Mouse (Mus musculus) liver, adult (tissue): ENCODE data around the gene Rin1.

Source experiments
- GATA4 ChIP-seq: IDR thresholded peaks from 2 replicates; pipeline ENCODE4 v1.6.1; 2014; ENCODE audit warnings: mild to moderate bottlenecking, low read length; ENCODE audit not compliant: insufficient replicate concordance

Rin1 gene

DNA sequence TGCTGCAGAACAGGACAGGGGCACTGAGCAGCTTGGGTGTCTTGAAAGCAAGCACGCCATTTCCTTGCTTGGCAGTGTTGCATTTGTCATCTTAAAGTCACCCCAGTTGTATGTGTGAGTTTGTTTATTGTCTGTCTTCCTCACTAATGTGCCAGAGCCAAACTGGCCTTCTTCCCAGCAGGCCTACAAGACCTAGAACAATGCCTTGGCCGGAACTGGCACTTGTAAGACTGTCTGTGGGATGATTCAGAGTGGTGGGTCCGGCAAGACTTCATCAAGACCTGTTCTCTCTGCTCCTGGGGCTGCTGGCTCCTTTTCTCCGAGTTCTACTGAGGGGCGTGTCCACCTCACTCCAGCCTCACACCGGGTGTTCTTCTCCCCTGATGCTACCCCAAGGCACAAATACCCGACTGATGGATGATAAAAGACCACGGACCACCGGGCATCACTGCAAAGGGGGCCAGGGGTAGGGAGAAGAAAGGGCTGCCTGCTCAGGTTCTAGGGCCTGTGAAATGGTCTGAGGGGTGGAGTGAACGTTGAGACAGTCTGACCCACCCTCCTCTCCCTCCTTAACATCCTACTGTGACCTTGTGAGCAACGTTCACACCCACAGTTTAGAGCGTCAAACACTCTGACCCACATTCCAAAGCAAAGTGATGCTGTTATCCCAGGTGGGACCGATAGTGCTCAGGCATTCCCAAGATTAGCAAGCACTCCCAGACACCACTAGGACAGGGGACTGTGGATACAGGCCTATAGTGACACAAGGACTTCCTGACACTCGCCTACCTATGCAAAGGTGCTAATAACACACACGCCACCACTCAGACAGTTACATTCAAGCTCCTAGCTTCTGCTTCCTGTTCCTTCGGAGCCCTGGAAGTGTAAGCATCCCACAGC is 7.8 kb downstream of the Rin1 start:
- no peak for TF ChIP-seq GATA4

DNA sequence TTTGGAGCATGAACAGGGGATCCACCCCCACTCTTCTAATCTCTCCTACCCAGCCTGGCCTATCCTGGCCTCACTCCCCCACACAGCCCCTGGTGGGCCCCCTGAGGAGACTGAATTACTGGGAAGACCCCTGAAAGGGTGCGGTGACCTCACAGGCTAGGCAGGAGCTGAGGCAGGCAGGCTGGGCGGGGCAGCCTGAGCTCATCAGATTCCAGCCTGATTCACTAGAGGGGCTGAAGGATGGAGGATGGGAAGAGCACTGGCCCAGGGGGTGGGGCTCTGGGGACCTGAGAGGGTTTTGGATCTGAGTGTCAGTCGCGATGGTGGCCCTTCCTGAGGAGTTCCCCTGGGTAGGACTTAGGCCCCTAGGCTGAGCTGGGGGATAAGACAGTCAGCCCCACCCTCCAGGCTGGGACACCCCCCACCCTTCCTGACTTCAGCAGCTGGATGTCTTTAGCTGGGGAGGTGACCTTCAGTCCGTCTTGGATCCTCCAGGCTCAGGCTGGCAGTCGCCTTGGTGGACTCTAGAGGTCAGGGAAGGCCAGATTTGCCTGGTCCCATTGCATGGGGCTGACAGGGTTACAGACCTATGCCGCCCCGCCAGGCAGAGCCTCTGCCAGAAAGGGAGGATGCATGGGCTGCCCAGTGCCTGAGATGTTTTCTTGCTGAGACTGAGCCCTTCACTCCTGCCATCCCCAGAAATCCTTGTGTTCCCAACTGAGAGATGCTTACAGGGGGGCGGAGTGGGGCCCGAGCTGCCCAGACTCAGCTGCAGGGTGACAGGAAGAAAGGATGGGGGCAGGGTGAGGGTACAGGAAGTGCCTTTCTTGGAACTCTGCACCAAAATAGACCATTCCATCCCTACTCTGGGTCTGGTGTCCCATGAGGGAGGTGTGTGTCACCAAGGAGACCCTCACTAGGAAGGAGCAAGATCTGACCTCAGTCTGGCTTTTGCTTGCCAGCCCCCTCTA is 8.8 kb downstream of the Rin1 start:
- TF ChIP-seq GATA4, result no peak

DNA sequence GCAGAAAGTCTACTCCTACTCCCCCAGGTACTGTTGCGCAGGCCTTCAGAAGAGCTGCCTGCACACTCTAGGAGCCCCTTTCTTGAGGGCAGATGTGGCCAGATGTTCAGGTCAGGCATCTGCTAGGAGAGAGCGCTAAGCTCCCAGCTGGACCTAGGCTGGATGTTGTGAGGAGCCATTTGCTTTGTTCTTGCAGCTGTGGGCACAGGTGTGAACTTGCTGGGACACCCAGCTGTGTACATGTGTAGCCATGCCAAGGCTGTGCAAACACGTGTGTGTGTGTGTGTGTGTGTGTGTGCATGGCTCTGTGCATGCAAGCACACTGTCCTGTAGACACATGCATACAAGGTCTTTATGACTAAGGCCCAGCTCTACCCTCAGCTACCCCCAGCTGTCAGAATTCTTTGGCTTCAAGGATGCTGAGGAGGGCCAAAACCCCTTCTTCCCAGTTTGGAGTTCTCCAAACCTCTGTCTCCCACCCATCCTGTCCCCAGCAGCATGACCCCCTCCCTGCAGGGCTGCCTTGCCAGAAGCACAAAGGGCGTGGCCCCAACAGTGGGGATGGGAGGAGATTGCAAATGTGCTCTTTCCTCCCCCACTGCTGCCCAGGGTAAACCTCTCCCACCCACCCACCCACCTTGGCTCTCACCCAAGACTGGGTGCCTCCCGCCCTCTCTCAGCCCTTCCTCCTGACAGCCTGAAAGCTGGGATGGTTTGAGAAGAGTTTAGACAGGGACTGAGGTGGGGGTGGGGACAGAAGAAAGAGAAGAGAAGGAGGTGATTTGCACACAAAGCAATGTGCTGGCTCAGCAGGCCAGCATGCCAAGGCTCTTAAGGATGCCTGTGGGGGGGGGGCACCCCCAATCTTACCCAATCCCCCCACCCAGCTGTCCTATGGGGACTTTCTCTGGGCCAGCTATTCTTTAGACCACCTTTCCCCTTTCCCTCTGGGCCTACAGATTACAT is 10.4 kb downstream of the Rin1 start:
- TF ChIP-seq GATA4, result no peak

DNA sequence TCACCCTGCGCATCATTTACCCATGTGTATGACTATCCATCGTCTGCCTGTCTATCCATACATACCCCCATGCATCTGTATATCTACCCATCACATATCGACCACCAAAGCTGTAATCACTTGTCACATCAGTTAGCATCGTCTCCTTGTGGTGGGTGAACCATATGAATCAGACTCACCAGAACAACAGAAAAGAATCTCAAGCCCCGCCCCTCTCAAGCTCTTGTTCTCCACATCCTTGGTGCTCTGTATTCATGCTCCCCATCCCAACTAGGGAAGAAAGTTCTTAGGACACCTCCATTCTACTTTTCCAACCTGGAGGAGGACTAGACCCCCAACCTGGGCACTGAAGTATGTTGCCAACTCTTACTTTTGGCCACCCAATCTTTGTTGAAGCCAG is 11.8 kb downstream of the Rin1 start:
- no peak for TF ChIP-seq GATA4

DNA sequence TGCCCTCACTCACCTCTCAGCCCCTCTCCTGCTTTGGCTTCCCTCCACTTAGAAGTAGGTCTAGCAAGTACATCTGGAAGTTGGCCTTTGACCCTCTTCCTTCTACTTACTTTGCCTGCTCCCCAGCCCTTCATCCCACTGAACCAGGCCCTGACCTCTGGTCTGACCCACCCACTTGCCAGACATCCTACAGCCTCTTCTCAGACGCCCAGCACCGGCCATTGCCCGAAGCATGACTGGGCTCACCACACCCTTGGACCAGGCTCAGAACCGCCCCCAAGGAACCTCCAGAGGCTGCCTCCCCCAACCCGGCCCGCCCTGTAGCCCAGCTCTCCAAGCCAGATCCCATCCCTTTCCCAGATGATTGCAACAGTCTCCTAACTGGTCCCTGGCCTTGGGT is 12.2 kb downstream of the Rin1 start:
- TF ChIP-seq GATA4, result no peak

DNA sequence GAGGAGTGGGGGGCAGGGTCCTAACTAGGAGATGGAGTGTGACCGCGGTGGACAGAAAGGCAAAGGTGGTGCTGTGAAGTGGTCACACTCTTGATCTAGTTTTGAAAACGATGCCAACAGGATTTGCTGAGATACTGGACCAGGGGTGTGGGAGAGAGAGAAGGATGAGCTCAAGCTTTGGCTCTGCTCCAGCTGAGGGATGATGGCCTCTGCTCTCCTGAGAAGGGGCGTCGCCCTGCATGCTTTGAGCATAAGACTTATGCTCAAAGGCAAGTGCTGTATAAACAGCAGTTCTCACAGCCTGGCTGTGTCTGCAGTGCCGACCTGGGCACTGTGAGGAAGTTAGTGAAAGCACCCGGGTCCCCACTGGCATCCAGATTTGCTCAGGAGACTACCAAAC is 14.8 kb downstream of the Rin1 start:
- no peak for TF ChIP-seq GATA4

DNA sequence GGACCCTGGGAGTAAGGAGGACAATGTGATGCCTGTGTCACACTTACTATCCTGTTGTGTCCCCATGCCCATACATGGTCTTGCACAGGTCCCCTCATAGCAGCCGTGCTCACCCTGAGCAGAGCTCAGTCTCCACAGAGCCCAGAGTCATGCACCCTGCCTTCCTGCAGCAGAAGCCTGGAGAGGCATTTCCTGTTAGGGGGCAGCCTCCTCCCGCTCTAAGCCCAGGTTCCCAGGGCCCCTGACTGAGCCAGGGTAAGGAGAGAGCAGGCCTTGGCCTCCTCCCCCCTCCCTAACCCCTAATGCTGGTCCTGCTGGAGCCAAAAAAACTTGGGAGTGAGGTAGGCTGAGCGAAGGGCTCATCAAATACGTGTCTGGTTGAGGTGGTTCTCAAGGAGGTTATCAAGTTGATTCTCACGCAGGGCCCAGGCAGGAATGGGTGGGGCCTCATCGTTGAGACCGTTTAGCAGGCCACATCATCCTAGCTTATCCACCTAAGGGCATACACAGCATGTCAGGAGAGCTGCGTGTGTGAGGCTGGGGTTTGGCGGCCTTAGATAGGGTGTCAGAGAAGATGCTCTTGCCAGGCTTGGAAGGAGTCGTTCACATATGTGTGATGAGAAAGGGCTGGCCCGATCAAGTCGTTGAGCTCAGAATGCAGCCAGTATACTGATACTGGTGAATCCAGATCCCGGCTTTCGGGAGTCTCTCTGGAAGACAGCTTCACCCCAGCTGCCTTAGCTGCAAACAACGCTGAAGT is 16.9 kb downstream of the Rin1 start:
- TF ChIP-seq GATA4, result no peak

DNA sequence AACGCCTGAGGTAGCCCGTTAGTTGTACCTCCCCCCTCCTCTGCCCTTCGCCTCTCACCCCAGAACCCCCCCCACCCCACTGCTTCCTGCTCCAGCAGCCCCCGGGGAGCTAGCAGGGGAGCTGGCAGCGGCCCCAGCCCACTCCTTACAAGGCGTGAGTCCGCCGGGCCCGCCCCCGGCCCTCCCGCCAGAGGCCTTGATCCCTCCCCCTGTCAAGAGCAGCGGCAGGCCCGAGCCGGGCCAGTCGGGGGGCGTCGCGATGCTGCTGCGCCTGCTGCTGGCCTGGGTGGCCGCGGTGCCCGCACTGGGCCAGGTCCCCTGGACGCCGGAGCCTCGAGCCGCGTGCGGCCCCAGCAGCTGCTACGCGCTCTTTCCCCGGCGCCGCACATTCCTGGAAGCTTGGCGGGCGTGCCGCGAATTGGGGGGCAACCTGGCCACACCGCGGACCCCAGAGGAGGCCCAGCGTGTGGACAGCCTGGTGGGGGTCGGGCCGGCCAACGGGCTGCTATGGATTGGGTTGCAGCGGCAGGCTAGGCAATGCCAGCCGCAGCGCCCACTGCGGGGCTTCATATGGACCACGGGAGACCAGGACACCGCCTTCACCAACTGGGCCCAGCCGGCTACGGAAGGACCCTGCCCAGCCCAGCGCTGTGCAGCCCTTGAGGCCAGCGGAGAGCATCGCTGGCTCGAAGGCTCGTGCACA is 17.7 kb downstream of the Rin1 start, which contains the start of gene Cd248:
Gene Cd248, plus strand, starts transcription at position 212 of the 703 bp plus-strand sequence.
- TF ChIP-seq GATA4, result no peak

DNA sequence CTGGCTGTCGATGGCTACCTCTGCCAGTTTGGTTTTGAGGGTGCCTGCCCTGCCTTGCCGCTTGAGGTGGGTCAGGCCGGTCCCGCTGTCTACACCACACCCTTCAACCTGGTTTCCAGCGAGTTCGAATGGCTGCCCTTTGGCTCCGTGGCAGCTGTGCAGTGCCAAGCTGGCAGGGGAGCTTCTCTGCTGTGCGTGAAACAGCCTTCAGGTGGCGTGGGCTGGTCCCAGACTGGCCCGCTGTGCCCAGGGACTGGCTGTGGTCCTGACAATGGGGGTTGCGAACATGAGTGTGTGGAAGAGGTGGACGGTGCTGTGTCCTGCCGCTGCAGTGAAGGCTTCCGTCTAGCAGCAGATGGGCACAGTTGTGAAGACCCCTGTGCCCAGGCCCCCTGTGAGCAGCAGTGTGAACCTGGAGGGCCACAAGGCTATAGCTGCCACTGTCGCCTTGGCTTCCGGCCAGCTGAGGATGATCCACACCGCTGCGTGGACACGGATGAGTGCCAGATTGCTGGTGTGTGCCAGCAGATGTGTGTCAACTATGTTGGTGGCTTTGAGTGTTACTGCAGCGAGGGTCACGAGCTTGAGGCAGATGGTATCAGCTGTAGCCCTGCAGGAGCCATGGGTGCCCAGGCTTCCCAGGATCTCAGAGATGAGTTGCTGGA is 18.4 kb downstream of the Rin1 start:
- no peak for TF ChIP-seq GATA4

DNA sequence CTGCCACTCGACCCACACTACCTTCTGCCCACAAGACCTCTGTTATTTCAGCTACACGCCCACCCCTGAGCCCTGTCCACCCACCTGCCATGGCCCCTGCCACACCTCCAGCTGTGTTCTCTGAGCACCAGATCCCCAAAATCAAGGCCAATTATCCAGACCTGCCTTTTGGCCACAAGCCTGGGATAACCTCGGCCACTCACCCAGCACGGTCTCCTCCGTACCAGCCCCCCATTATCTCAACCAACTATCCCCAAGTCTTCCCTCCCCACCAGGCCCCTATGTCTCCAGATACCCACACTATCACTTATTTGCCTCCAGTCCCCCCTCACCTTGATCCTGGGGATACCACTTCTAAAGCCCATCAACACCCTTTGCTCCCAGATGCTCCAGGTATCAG is 19.2 kb downstream of the Rin1 start:
- TF ChIP-seq GATA4, result no peak

DNA sequence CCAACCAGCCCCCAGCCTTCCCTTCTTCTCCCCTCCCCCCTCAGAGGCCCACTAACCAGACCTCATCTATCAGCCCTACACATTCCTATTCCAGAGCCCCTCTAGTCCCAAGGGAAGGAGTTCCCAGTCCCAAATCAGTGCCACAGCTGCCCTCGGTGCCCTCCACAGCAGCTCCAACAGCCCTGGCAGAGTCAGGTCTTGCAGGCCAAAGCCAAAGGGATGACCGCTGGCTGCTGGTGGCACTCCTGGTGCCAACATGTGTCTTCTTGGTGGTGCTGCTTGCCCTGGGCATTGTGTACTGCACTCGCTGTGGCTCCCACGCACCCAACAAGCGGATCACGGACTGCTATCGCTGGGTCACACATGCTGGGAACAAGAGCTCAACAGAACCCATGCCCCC is 19.7 kb downstream of the Rin1 start:
- no peak for TF ChIP-seq GATA4

DNA sequence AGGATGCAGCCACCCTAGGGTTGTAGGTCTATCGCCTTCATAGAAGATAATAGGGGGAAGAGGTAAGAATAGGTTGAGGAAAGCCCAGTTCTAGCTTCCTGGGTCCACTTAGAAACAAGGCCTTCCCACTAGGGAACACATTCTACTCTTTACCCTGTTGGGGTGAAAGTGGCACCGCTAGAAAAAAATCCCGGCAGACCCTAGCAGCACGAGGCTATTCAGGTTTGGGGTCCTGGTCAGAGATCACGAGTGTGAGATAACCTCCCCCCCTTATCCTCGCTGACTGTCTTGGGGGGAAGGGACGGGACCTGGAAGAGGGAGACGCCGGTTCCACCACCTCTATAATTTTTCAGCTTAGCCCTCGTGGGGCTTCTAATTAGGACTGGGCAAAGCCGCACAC is 20.8 kb downstream of the Rin1 start:
- no peak for TF ChIP-seq GATA4

DNA sequence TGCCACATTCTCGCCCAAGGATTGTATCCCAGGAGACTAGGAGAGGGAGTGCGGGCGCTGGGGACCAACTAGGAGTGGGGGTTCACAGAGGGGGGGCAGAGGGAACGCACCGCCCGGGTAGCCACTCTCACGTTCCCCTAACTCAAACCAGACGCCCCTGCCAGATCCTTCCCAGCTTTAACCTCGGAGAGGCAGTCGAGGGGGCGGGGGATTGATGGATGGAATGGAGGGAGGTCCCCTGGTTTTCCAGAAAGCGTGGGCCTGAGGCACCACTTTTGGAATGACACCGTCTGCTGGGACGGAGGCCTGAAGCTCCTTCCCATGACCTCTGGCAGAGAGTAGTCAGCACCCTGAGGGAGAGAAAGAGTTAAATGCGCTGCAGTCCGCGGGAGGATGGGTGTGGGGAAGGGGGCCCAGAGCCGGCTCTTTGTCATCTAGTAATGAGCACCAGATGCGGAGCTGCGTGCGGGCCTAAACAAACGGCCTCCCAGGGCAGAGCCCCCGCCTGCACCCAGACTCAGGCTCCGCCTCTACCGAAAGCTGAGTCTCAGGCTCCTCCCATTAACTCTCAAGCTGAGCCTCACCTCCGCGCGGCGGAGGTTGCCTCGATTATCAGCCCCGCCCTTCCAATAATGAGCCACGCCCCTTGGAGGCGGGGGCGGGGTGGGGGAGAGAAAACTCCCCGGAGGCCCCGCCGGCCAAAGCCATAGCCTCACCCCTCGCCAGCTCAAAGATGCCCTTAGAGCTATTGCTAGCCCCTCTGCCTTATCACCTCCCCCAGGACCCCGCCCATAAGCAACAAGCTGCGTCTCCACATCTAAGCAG is 21.5 kb downstream of the Rin1 start:
- TF ChIP-seq GATA4, result no peak
